Mouse (Mus musculus): ENCODE data around the gene Shoc2. TPM values are rescaled to one million over a fixed set of nuclear protein-coding genes. Genes with fewer than 3 reads are reported as not detected.
A peak's percentile ranks its signal among the peaks of the same experiment; 100 is the strongest.
"Not testable (repeated sequence)": the region's sequence is repeated elsewhere in the genome, so short reads cannot be mapped to it uniquely, and the experiment has no call there.

Shoc2 gene
- polyA plus RNA-seq, 1 experiment: 35.5 TPM

GRCm38 (mm10) chr19:53902739-53903487 lies 41.2 kb upstream of the Shoc2 start:
- Histone ChIP-seq H3K4me3 (ENCODE audit: insufficient read depth, low read length) (peak overlapping the region; percentile 83), H3K4me1 (ENCODE audit: control insufficient read depth, insufficient read depth, low read length) (peaks cover 15% of the 10 kb centered on the region), H3K27ac (ENCODE audit: insufficient read depth, low read length) (peak overlapping the region; percentile 97)
- no peak for TF ChIP-seq CTCF (IDR thresholded peaks at IDR 0.05; ENCODE audit: extremely low read depth, insufficient read depth, low read length)
- peak; percentile 87 for TF ChIP-seq POLR2A (IDR thresholded peaks at IDR 0.05; ENCODE audit: extremely low read depth, insufficient read depth, low read length)

DNA sequence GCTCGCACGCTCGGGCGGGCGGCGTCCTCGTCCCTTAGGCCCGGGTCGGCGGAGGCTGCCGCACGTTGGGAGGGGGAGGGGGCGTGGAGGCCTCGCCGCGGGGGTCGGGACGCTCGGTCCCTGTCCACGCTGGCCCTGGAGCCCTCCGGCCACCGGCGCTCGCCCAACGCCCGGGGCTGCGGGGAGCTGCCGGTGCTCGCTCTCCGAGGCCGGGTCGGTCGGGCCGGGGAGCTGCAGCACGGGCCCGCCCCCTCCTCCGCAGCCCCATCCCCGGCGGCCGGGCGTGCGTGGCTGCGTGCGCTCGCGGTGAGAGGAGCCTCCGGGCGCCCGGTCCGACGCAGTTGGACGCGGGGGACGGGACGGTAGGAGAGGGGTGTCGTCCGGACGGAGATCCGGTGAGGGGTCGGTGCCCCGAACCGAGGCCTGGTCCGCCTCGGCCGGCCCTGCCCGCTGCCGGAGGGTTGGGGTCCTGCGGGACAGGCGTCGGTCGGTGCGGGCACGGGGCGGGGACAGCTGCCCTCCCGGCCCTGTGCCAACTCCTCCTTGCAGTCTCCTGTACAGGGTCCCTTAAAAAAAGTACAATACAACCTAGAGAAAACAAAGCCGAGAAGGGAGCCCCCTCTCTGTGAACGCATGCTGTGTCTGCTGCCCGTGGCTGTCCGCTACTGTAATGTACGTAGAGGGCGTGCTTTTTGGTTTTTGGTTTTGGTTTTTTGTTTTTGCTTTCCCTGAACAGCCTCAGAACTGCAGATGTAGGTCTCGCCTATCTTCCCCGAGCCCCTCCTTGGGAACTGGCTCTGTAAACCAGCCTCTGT lies 40.4 kb upstream of the Shoc2 start:
- Histone ChIP-seq H3K4me1 (ENCODE audit: control insufficient read depth, insufficient read depth, low read length) (peaks cover 18% of the 10 kb centered on the region), H3K4me3 (ENCODE audit: insufficient read depth, low read length) (peak overlapping the region; percentile 83), H3K27ac (ENCODE audit: insufficient read depth, low read length) (peak overlapping the region; percentile 97)
- TF ChIP-seq POLR2A (IDR thresholded peaks at IDR 0.05; ENCODE audit: extremely low read depth, insufficient read depth, low read length): 0 out of 2 replicates have a peak, but pooled peaks have one; percentile 11
- TF ChIP-seq CTCF (IDR thresholded peaks at IDR 0.05; ENCODE audit: extremely low read depth, insufficient read depth, low read length): no peak

DNA sequence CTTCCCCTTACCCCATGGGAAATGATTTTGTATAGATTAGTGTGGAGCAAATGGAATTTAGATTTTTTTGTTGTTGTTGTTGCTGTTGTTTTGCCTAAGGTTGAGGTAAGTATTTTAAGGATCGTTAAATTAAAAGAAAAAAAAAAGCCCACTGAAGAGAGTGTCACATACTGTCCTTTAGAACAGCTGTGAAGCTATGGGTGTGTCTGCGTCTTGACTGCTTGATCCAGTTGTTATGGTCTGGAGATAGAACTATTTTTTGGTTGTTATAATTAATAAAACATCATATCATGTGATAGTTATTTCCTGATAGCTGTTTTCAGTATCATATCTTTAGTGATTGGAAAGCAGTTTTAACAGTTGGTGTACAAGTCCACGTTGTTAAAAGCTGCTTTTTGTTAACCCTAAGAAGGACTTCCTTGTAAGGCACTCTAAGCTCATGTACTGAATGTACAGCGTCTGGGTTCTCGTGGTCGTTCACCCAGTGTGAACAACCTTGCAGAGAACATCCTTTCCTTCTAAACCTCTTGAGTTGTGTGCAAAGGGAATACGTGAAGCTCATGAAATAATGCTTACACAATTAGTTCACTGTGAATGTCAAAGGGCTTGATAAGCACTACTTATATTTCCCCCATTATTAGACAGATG lies 39.1 kb upstream of the Shoc2 start:
- Histone ChIP-seq H3K27ac (ENCODE audit: insufficient read depth, low read length) (no peak overlapping the region), H3K4me3 (ENCODE audit: insufficient read depth, low read length) (peak overlapping the region; percentile 83; the same call in 1 of the 2 replicates), H3K4me1 (ENCODE audit: control insufficient read depth, insufficient read depth, low read length) (peaks cover 16% of the 10 kb centered on the region)
- TF ChIP-seq POLR2A (IDR thresholded peaks at IDR 0.05; ENCODE audit: extremely low read depth, insufficient read depth, low read length) (no peak), CTCF (IDR thresholded peaks at IDR 0.05; ENCODE audit: extremely low read depth, insufficient read depth, low read length) (no peak)

GRCm38 (mm10) chr19:53906033-53906702 lies 37.9 kb upstream of the Shoc2 start:
- H3K27ac ChIP-seq (ENCODE audit: insufficient read depth, low read length): no peak overlapping the region
- TF ChIP-seq CTCF (IDR thresholded peaks at IDR 0.05; ENCODE audit: extremely low read depth, insufficient read depth, low read length): no peak
- no peak for TF ChIP-seq POLR2A (IDR thresholded peaks at IDR 0.05; ENCODE audit: extremely low read depth, insufficient read depth, low read length)
- peak overlapping the region; percentile 21; the same call in 1 of the 2 replicates for H3K4me3 ChIP-seq (ENCODE audit: insufficient read depth, low read length)
- peaks cover 16% of the 10 kb centered on the region for H3K4me1 ChIP-seq (ENCODE audit: control insufficient read depth, insufficient read depth, low read length)

DNA sequence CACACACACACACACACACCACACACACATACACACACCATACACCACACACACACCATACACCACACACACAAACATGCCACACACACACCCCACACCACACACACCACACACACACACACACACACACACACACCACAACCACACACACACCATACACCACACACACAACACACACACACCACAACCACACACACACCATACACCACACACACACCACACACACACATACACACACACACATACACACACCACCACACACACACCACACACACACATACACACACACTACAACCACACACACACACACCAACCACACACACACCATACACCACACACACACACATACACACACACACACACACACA lies 37.4 kb upstream of the Shoc2 start:
- H3K27ac ChIP-seq (ENCODE audit: insufficient read depth, low read length); H3K4me3 ChIP-seq (ENCODE audit: insufficient read depth, low read length): not testable (repeated sequence)
- peaks cover 16% of the 10 kb centered on the region for H3K4me1 ChIP-seq (ENCODE audit: control insufficient read depth, insufficient read depth, low read length)

DNA sequence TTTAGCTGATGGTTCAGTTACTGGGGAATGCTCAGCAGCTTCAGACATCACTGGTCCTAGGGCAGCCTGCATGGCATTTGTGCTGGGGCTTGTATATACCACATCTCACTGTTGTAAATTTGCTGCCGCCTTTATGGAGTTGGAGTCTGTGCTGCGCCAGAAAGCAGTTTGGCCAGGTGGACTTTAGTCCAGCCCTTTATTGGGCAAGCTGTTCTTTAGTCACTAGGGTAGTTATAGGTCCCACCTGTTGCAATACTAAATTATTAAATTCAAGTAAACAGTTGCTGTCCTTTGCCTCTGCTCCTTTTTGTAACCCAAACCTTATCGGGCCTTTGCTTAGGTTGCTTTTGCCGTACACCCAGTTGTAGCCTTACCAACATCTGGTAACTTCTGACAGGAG lies 29.2 kb upstream of the Shoc2 start:
- TF ChIP-seq POLR2A (IDR thresholded peaks at IDR 0.05; ENCODE audit: extremely low read depth, insufficient read depth, low read length): no peak
- TF ChIP-seq CTCF (IDR thresholded peaks at IDR 0.05; ENCODE audit: extremely low read depth, insufficient read depth, low read length): no peak
- Histone ChIP-seq H3K4me1 (ENCODE audit: control insufficient read depth, insufficient read depth, low read length) (no peaks in the 10 kb centered on the region), H3K27ac (ENCODE audit: insufficient read depth, low read length) (no peak overlapping the region), H3K4me3 (ENCODE audit: insufficient read depth, low read length) (no peak overlapping the region)

GRCm38 (mm10) chr19:53919541-53919940 lies 24.6 kb upstream of the Shoc2 start:
- TF ChIP-seq POLR2A (IDR thresholded peaks at IDR 0.05; ENCODE audit: extremely low read depth, insufficient read depth, low read length): no peak
- no peak for TF ChIP-seq CTCF (IDR thresholded peaks at IDR 0.05; ENCODE audit: extremely low read depth, insufficient read depth, low read length)
- H3K27ac ChIP-seq (ENCODE audit: insufficient read depth, low read length): no peak overlapping the region
- H3K4me1 ChIP-seq (ENCODE audit: control insufficient read depth, insufficient read depth, low read length): no peaks in the 10 kb centered on the region
- no peak overlapping the region for H3K4me3 ChIP-seq (ENCODE audit: insufficient read depth, low read length)

- not testable (repeated sequence) for H3K4me3 ChIP-seq (ENCODE audit: insufficient read depth, low read length); H3K4me1 ChIP-seq (ENCODE audit: control insufficient read depth, insufficient read depth, low read length); H3K27ac ChIP-seq (ENCODE audit: insufficient read depth, low read length)
These were observed 22.1 kb upstream of the Shoc2 start for GRCm38 (mm10) chr19:53921996-53922395.

DNA sequence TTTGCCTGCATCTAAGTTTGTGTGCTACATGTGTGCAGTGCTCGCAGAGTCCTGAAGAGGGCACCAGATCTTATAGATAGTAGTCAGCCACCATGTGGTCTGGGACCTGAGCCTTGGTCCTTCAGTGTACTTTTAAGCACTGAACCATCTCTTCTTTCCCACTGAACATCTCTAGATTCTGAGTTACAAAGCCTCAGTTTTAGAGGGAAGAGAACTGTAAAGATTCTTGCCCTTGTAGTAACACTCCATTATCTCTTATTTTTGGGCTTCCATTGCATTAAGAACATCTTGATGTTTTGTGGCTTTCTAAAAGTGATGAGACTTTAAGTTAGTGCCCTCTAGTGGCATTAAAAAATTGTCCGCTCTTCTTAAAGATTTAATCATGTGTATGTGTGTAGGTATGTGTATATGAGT lies 18.8 kb upstream of the Shoc2 start:
- TF ChIP-seq CTCF (IDR thresholded peaks at IDR 0.05; ENCODE audit: extremely low read depth, insufficient read depth, low read length) (no peak), POLR2A (IDR thresholded peaks at IDR 0.05; ENCODE audit: extremely low read depth, insufficient read depth, low read length) (no peak)
- Histone ChIP-seq H3K4me3 (ENCODE audit: insufficient read depth, low read length) (no peak overlapping the region), H3K4me1 (ENCODE audit: control insufficient read depth, insufficient read depth, low read length) (no peaks in the 10 kb centered on the region), H3K27ac (ENCODE audit: insufficient read depth, low read length) (no peak overlapping the region)

All from cortical plate, adult 2 months (tissue).